Mouse (Mus musculus): Measurements from ENCODE around the gene Tcf20.

DNA sequence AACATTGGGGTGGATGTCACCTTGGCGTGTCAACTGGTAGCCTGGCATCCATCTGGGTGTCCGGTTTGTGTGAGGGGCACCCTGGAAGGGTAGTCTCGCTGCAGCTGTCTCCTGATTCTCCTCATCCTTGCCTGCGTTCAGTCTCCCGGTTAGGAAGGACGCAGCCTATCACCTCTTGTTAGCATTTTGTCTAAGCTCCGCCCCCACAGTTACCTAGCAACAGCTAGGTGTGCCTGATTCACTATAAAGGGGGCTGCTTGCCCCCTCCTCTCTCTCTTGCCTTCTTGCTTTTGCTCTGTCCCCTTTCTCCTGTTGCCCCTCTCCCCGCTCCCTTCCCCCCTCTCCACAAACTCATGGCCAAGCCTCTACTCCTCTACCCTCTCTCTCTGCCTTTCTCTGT lies 35.3 kb upstream of the Tcf20 start:
- TF ChIP-seq CTCF (IDR thresholded peaks at IDR 0.05; ENCODE audit: low read depth, low read length), result no peak
- no peak for TF ChIP-seq EP300 (IDR thresholded peaks at IDR 0.05; ENCODE audit: insufficient read depth, low read depth, low read length)
- no peak for TF ChIP-seq POLR2A (IDR thresholded peaks at IDR 0.05; ENCODE audit: insufficient read depth, low read length)

Data from ES-Bruce4 (cell line).